Mouse (Mus musculus): ENCODE results near the gene Mapk9.

DNA sequence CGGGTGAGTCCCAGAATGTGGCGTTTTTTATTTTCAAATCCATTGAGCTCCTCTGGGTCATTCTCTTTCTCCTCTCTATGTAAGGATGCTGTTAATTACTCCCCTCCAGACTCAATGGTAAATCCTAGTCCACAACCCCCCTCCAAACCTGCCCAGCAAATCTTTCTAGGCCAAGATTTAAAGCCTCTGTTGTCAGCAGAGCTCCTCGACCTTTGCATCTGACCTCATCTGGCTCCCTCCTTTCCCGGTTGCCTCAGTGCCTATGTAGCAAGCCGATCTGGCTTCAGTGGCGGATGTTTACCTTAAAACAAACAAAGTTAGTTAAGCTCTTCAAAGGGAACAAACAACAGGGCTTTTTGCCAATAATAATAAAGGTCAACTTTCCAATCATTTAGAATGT is 19.3 kb upstream of the Mapk9 start:
- no peak for TF ChIP-seq GATA1 (IDR thresholded peaks at IDR 0.05; ENCODE audit: borderline replicate concordance, low read length)
- TF ChIP-seq FLI1 (IDR thresholded peaks at IDR 0.05; ENCODE audit: low read length): no peak
